Mouse (Mus musculus): Measurements from ENCODE around the gene Plekha7. TPM values are rescaled to one million over a fixed set of nuclear protein-coding genes. Genes with fewer than 3 reads are reported as not detected.

Plekha7 gene
- total and polyA plus RNA-seq, 2 experiments from 2014 or later: 9.0 to 20.9 TPM

DNA sequence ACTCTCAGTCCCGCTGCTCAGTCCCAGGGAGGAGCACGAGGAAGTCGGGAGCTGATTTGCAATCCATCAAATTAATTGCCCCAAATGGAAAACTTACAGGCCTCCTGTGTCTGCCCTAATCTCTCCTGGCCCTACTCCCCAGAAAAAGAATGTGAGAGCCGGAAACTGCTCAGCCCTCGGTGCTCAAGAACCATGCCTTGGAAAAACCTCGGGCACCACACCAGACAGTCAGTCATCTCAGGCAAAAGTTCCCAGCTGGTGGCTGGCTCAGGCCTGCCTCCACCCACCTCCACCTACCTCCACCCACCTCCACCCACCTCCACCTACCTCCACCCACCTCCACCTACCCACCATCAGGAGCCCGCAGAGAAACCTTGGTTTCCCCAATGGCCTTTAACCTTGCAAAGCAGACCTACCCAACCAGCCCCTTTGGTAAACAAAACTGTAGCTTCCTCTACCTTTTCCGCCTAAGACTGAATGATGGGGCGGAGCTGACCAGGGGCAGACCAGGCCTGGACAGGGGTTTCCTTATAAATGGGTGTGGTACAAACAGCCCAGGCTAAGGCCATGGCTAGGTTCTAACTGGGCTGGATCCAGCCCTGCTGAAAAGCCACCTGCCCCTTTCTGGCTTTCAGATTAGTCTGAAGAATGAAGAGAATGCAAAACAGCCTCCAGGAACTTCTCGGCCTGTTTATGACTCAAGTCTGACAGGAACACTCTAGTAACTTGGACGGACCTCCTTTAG is 21.4 kb downstream of the Plekha7 start:
- no peaks in the 10 kb centered on the region for H3K4me1 ChIP-seq (ENCODE audit: insufficient read depth, low read length)
- 71% methylated on average over 11 of the region's 11 CpGs for WGBS
- H3K36me3 ChIP-seq (ENCODE audit: insufficient read depth, low read length): no peaks in the 10 kb centered on the region
- no peaks in the 10 kb centered on the region for H3K9me3 ChIP-seq (ENCODE audit: low read length)
- H3K4me2 ChIP-seq (ENCODE audit: low read depth, low read length, poor library complexity, severe bottlenecking): no peak overlapping the region
- H3K27ac ChIP-seq (ENCODE audit: low read depth, low read length): no peak overlapping the region
- no peak for DNase-seq (ENCODE audit: low spot score)
- no peak for ATAC-seq (ENCODE audit: low FRiP score)
- no peaks in the 10 kb centered on the region for H3K27me3 ChIP-seq (ENCODE audit: insufficient read depth, low read length)
- TF ChIP-seq CTCF (IDR thresholded peaks at IDR 0.05): no peak
- no peak overlapping the region for H3K4me3 ChIP-seq (ENCODE audit: low read depth, low read length)
- H3K9ac ChIP-seq (replicated peaks; ENCODE audit: low read length, poor library complexity, severe bottlenecking): no peak overlapping the region

DNA sequence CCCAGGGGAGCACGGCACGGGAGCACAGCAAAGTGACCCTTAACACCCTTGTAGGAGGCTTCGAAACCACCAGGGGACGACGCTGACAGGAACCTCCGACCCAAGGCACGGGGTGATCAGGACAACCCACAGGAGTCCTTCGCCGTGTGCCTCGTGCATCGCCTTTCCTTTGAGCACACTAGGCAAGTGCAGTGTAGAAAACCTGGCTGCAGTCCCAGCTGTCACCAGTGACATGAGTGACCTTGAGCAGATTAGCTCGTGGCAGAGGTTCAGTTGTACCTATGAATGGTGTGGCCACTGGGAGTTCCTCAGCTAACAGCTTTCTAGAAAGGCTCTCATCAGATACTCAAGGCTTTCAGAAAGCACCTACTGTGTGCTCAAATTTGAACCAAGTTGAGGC is 22.0 kb downstream of the Plekha7 start:
- no peak overlapping the region for H3K4me2 ChIP-seq (ENCODE audit: low read depth, low read length, poor library complexity, severe bottlenecking)
- H3K9ac ChIP-seq (replicated peaks; ENCODE audit: low read length, poor library complexity, severe bottlenecking): no peak overlapping the region
- H3K4me1 ChIP-seq (ENCODE audit: insufficient read depth, low read length): no peaks in the 10 kb centered on the region
- no peaks in the 10 kb centered on the region for H3K9me3 ChIP-seq (ENCODE audit: low read length)
- no peaks in the 10 kb centered on the region for H3K27me3 ChIP-seq (ENCODE audit: insufficient read depth, low read length)
- no peak for TF ChIP-seq CTCF (IDR thresholded peaks at IDR 0.05)
- H3K27ac ChIP-seq (ENCODE audit: low read depth, low read length): no peak overlapping the region
- DNase-seq (ENCODE audit: low spot score): no peak
- H3K4me3 ChIP-seq (ENCODE audit: low read depth, low read length): no peak overlapping the region
- 63% methylated on average over 12 of the region's 12 CpGs for WGBS
- ATAC-seq (ENCODE audit: low FRiP score): no peak
- no peaks in the 10 kb centered on the region for H3K36me3 ChIP-seq (ENCODE audit: insufficient read depth, low read length)

DNA sequence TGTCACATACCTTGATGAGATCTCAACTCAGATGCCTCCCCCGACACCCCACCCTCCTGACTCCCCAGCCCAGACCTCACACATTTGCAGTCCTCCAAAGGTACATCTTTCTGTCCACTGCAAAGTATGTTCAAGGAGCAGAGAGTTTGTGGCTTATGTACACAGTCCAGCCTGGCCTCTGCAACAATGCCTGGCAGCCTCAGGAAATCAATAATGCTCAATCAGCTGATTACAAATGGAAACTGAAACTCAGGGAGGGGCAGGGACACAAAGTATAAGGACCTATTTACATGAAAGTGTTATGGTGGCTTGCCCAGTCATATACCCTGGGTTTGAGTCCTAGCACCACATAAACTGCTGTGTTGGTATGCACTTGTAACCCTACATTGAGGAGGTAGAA is 23.0 kb downstream of the Plekha7 start:
- ATAC-seq (ENCODE audit: low FRiP score) (no peak), DNase-seq (ENCODE audit: low spot score) (no peak)
- H3K4me1 ChIP-seq (ENCODE audit: insufficient read depth, low read length): no peaks in the 10 kb centered on the region
- H3K9ac ChIP-seq (replicated peaks; ENCODE audit: low read length, poor library complexity, severe bottlenecking): no peak overlapping the region
- TF ChIP-seq CTCF (IDR thresholded peaks at IDR 0.05): no peak
- no peak overlapping the region for H3K4me2 ChIP-seq (ENCODE audit: low read depth, low read length, poor library complexity, severe bottlenecking)
- 86% methylated on average over 1 of the region's 1 CpGs for WGBS
- no peak overlapping the region for H3K27ac ChIP-seq (ENCODE audit: low read depth, low read length)
- H3K27me3 ChIP-seq (ENCODE audit: insufficient read depth, low read length): no peaks in the 10 kb centered on the region
- H3K36me3 ChIP-seq (ENCODE audit: insufficient read depth, low read length): no peaks in the 10 kb centered on the region
- H3K4me3 ChIP-seq (ENCODE audit: low read depth, low read length): no peak overlapping the region
- H3K9me3 ChIP-seq (ENCODE audit: low read length): no peaks in the 10 kb centered on the region

DNA sequence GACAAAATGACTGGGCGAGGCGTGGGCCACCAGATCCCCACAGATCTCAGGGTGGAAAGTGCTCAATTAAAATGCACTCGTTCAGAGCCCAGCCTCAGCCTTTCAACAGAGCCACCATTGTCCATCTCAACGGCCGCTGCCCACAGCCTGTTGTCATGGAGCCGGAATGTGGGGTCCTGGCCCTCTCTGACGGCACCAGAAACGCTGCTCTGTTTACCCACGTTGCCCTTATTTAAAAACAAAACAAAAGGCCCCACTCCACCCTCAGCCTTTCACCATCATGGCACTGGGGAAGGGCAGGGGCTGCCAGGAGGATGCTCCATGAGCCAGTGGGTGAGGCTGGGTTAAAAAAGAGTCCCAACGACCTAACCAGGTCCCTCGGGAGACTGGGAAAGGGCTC is 25.4 kb downstream of the Plekha7 start:
- Histone ChIP-seq H3K4me2 (ENCODE audit: low read depth, low read length, poor library complexity, severe bottlenecking) (no peak overlapping the region), H3K27ac (ENCODE audit: low read depth, low read length) (peak overlapping the region; percentile 38; the same call in 1 of the 2 replicates), H3K9ac (replicated peaks; ENCODE audit: low read length, poor library complexity, severe bottlenecking) (no peak overlapping the region), H3K36me3 (ENCODE audit: insufficient read depth, low read length) (no peaks in the 10 kb centered on the region), H3K9me3 (ENCODE audit: low read length) (no peaks in the 10 kb centered on the region), H3K27me3 (ENCODE audit: insufficient read depth, low read length) (no peaks in the 10 kb centered on the region), H3K4me1 (ENCODE audit: insufficient read depth, low read length) (no peaks in the 10 kb centered on the region), H3K4me3 (ENCODE audit: low read depth, low read length) (no peak overlapping the region)
- peak; percentile 82 for ATAC-seq (ENCODE audit: low FRiP score)
- 19% methylated on average over 11 of the region's 11 CpGs for WGBS
- no peak for TF ChIP-seq CTCF (IDR thresholded peaks at IDR 0.05)
- DNase-seq (ENCODE audit: low spot score): peak; percentile 77

DNA sequence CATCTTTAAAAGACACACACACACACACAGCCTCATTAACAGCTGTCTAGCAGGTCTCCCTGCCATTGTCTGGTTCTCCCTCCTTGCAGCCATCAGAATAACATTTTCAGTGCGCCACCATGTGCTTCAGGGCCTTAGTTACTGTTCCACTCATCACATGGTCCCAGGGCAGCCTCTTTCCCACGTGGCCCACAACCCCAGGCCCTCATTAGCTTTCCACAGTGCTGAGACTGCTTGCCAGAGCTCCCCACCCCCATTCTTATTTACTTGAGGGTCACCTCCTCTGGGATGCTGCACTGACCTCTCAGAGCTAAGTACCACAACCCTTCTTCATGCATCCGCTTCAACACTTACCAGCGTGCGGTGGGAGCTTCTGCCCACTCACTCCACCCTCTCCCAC is 28.1 kb downstream of the Plekha7 start:
- H3K27ac ChIP-seq (ENCODE audit: low read depth, low read length): no peak overlapping the region
- DNase-seq (ENCODE audit: low spot score) (no peak), ATAC-seq (ENCODE audit: low FRiP score) (0 out of 2 replicates have a peak, but pooled peaks have one; percentile 39)
- H3K4me1 ChIP-seq (ENCODE audit: insufficient read depth, low read length): no peaks in the 10 kb centered on the region
- H3K4me3 ChIP-seq (ENCODE audit: low read depth, low read length): no peak overlapping the region
- H3K36me3 ChIP-seq (ENCODE audit: insufficient read depth, low read length): no peaks in the 10 kb centered on the region
- H3K9me3 ChIP-seq (ENCODE audit: low read length): no peaks in the 10 kb centered on the region
- TF ChIP-seq CTCF (IDR thresholded peaks at IDR 0.05): no peak
- 43% methylated on average over 5 of the region's 5 CpGs for WGBS
- no peaks in the 10 kb centered on the region for H3K27me3 ChIP-seq (ENCODE audit: insufficient read depth, low read length)
- no peak overlapping the region for H3K9ac ChIP-seq (replicated peaks; ENCODE audit: low read length, poor library complexity, severe bottlenecking)
- no peak overlapping the region for H3K4me2 ChIP-seq (ENCODE audit: low read depth, low read length, poor library complexity, severe bottlenecking)

DNA sequence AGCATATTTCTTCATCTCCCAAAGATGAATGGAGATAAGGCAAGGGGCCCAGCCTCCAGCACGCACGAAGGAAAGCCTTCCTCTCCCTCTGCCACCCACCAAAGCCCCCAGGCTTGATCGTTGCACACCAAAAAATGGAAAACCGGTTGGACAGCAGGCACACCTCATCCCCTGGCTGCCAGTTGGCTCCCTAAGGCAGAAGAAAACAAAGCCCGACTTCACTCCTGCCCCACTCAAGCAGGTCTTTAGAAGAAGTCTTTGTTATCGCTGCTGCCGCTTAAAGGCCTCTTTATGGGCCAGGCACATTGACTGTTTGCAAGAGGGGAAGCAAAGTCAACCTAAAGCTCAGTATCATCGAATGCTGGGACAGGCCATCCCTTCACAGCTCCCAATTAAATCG is 29.9 kb downstream of the Plekha7 start:
- H3K36me3 ChIP-seq (ENCODE audit: insufficient read depth, low read length): no peaks in the 10 kb centered on the region
- WGBS: 45% methylated on average over 9 of the region's 9 CpGs

More for the DNA sequence above, 29.9 kb downstream of the Plekha7 start:
- DNase-seq (ENCODE audit: low spot score) (no peak), ATAC-seq (ENCODE audit: low FRiP score) (no peak)
- TF ChIP-seq CTCF (IDR thresholded peaks at IDR 0.05): no peak
- Histone ChIP-seq H3K4me2 (ENCODE audit: low read depth, low read length, poor library complexity, severe bottlenecking) (no peak overlapping the region), H3K9ac (replicated peaks; ENCODE audit: low read length, poor library complexity, severe bottlenecking) (no peak overlapping the region), H3K27ac (ENCODE audit: low read depth, low read length) (no peak overlapping the region), H3K27me3 (ENCODE audit: insufficient read depth, low read length) (no peaks in the 10 kb centered on the region), H3K4me1 (ENCODE audit: insufficient read depth, low read length) (no peaks in the 10 kb centered on the region), H3K9me3 (ENCODE audit: low read length) (no peaks in the 10 kb centered on the region), H3K4me3 (ENCODE audit: low read depth, low read length) (no peak overlapping the region)

Data from midbrain, postnatal 0 days (tissue).